Mouse (Mus musculus): ENCODE measurements around the gene Plgrkt. TPM values are rescaled to one million over a fixed set of nuclear protein-coding genes. Genes with fewer than 3 reads are reported as not detected.

Plgrkt gene
- polyA plus RNA-seq, 1 experiment from 2014 or later, result 51.5 TPM

GRCm38 (mm10) chr19:29368041-29368440, 851 bp upstream of the Plgrkt start:
- Histone ChIP-seq H3K27ac (no peak overlapping the region), H3K9me3 (no peaks in the 10 kb centered on the region), H3K27me3 (peaks cover 11% of the 10 kb centered on the region; the same call in 1 of the 2 replicates), H3K9ac (replicated peaks) (no peak overlapping the region), H3K4me3 (replicated peaks) (no peak overlapping the region), H3K4me2 (no peak overlapping the region), H3K4me1 (replicated peaks) (peaks cover 8% of the 10 kb centered on the region; the same call in 1 of the 2 replicates), H3K36me3 (no peaks in the 10 kb centered on the region)
- 88% methylated on average over 2 of the region's 2 CpGs for WGBS
- ATAC-seq (ENCODE audit: insufficient number of reproducible peaks, insufficient read depth, low FRiP score, low TSS enrichment, low read depth), result no peak

GRCm38 (mm10) chr19:29366226-29366968, 793 bp downstream of the Plgrkt start:
- no peak overlapping the region for H3K27ac ChIP-seq
- H3K36me3 ChIP-seq, result no peaks in the 10 kb centered on the region
- peaks cover 11% of the 10 kb centered on the region; the same call in 1 of the 2 replicates for H3K27me3 ChIP-seq
- H3K4me2 ChIP-seq, result peak overlapping the region; percentile 87
- peak overlapping the region; percentile 52 for H3K4me3 ChIP-seq (replicated peaks)
- H3K9ac ChIP-seq (replicated peaks), result no peak overlapping the region; the same call in 1 of the 2 replicates
- WGBS, result 60% methylated on average over 20 of the region's 20 CpGs
- ATAC-seq (ENCODE audit: insufficient number of reproducible peaks, insufficient read depth, low FRiP score, low TSS enrichment, low read depth), result no peak
- H3K4me1 ChIP-seq (replicated peaks), result peaks cover 9% of the 10 kb centered on the region; the same call in 1 of the 2 replicates
- H3K9me3 ChIP-seq, result no peaks in the 10 kb centered on the region

- H3K4me3 ChIP-seq (replicated peaks), result no peak overlapping the region
- no peak for ATAC-seq (ENCODE audit: insufficient number of reproducible peaks, insufficient read depth, low FRiP score, low TSS enrichment, low read depth)
- H3K9me3 ChIP-seq, result no peaks in the 10 kb centered on the region
- no peak overlapping the region for H3K4me2 ChIP-seq
- peaks cover 15% of the 10 kb centered on the region; the same call in 1 of the 2 replicates for H3K4me1 ChIP-seq (replicated peaks)
- 25% methylated on average over 3 of the region's 3 CpGs for WGBS
- H3K36me3 ChIP-seq, result no peaks in the 10 kb centered on the region
- no peak overlapping the region for H3K9ac ChIP-seq (replicated peaks)
- H3K27me3 ChIP-seq, result peaks cover 11% of the 10 kb centered on the region; the same call in 1 of the 2 replicates
- H3K27ac ChIP-seq, result no peak overlapping the region
Observed at GRCm38 (mm10) chr19:29365105-29365504, 2.1 kb downstream of the Plgrkt start.

- no peak overlapping the region for H3K4me2 ChIP-seq
- no peaks in the 10 kb centered on the region for H3K36me3 ChIP-seq
- H3K4me1 ChIP-seq (replicated peaks), result peaks cover 15% of the 10 kb centered on the region; the same call in 1 of the 2 replicates
- WGBS, result 76% methylated on average over 5 of the region's 5 CpGs
- no peak for ATAC-seq (ENCODE audit: insufficient number of reproducible peaks, insufficient read depth, low FRiP score, low TSS enrichment, low read depth)
- no peak overlapping the region for H3K27ac ChIP-seq
- H3K4me3 ChIP-seq (replicated peaks), result no peak overlapping the region
- H3K9ac ChIP-seq (replicated peaks), result no peak overlapping the region
- no peaks in the 10 kb centered on the region for H3K9me3 ChIP-seq
- peaks cover 11% of the 10 kb centered on the region; the same call in 1 of the 2 replicates for H3K27me3 ChIP-seq
Observed at GRCm38 (mm10) chr19:29364076-29364475, 3.1 kb downstream of the Plgrkt start.

- Histone ChIP-seq H3K36me3 (no peaks in the 10 kb centered on the region), H3K27ac (no peak overlapping the region), H3K4me1 (replicated peaks) (peaks cover 15% of the 10 kb centered on the region; the same call in 1 of the 2 replicates), H3K9me3 (no peaks in the 10 kb centered on the region), H3K27me3 (peaks cover 11% of the 10 kb centered on the region; the same call in 1 of the 2 replicates), H3K4me2 (no peak overlapping the region), H3K4me3 (replicated peaks) (no peak overlapping the region), H3K9ac (replicated peaks) (no peak overlapping the region)
- no peak for ATAC-seq (ENCODE audit: insufficient number of reproducible peaks, insufficient read depth, low FRiP score, low TSS enrichment, low read depth)
- 88% methylated on average over 7 of the region's 7 CpGs for WGBS
Observed at GRCm38 (mm10) chr19:29363557-29363956, 3.6 kb downstream of the Plgrkt start.

- H3K4me1 ChIP-seq (replicated peaks), result peaks cover 12% of the 10 kb centered on the region; the same call in 1 of the 2 replicates
- H3K4me2 ChIP-seq, result peak overlapping the region; percentile 68
- WGBS, result 41% methylated on average over 13 of the region's 13 CpGs
- H3K4me3 ChIP-seq (replicated peaks), result peak overlapping the region; percentile 54
- H3K36me3 ChIP-seq, result no peaks in the 10 kb centered on the region
- 0 out of 2 replicates have a peak overlapping the region, but pooled peaks have one; percentile 9 for H3K9ac ChIP-seq (replicated peaks)
- H3K27ac ChIP-seq, result no peak overlapping the region
- H3K9me3 ChIP-seq, result no peaks in the 10 kb centered on the region
- no peak for ATAC-seq (ENCODE audit: insufficient number of reproducible peaks, insufficient read depth, low FRiP score, low TSS enrichment, low read depth)
- H3K27me3 ChIP-seq, result peaks cover 8% of the 10 kb centered on the region; the same call in 1 of the 2 replicates
Observed at GRCm38 (mm10) chr19:29362173-29362930, 4.8 kb downstream of the Plgrkt start.

GRCm38 (mm10) chr19:29361468-29362130, 5.6 kb downstream of the Plgrkt start:
- no peak overlapping the region for H3K27ac ChIP-seq
- H3K4me1 ChIP-seq (replicated peaks), result peaks cover 7% of the 10 kb centered on the region; the same call in 1 of the 2 replicates
- ATAC-seq (ENCODE audit: insufficient number of reproducible peaks, insufficient read depth, low FRiP score, low TSS enrichment, low read depth), result peak; percentile 96
- H3K27me3 ChIP-seq, result peaks cover 7% of the 10 kb centered on the region; the same call in 1 of the 2 replicates
- peak overlapping the region; percentile 53 for H3K9ac ChIP-seq (replicated peaks)
- peak overlapping the region; percentile 54 for H3K4me3 ChIP-seq (replicated peaks)
- 3% methylated on average over 33 of the region's 33 CpGs for WGBS
- peak overlapping the region; percentile 68 for H3K4me2 ChIP-seq
- H3K9me3 ChIP-seq, result no peaks in the 10 kb centered on the region
- no peaks in the 10 kb centered on the region for H3K36me3 ChIP-seq

- no peak overlapping the region for H3K27ac ChIP-seq
- H3K27me3 ChIP-seq, result peaks cover 6% of the 10 kb centered on the region; the same call in 1 of the 2 replicates
- H3K9ac ChIP-seq (replicated peaks), result no peak overlapping the region
- no peaks in the 10 kb centered on the region for H3K9me3 ChIP-seq
- peaks cover 7% of the 10 kb centered on the region; the same call in 1 of the 2 replicates for H3K4me1 ChIP-seq (replicated peaks)
- 78% methylated on average over 5 of the region's 5 CpGs for WGBS
- no peak overlapping the region for H3K4me2 ChIP-seq
- H3K4me3 ChIP-seq (replicated peaks), result no peak overlapping the region
- no peaks in the 10 kb centered on the region for H3K36me3 ChIP-seq
- no peak for ATAC-seq (ENCODE audit: insufficient number of reproducible peaks, insufficient read depth, low FRiP score, low TSS enrichment, low read depth)
Observed at GRCm38 (mm10) chr19:29360251-29360650, 6.9 kb downstream of the Plgrkt start.

GRCm38 (mm10) chr19:29356281-29356680, 10.9 kb downstream of the Plgrkt start:
- WGBS, result 81% methylated on average over 11 of the region's 11 CpGs
- H3K27ac ChIP-seq, result no peak overlapping the region
- H3K4me1 ChIP-seq (replicated peaks), result peaks cover 5% of the 10 kb centered on the region; the same call in 1 of the 2 replicates
- no peak overlapping the region for H3K4me2 ChIP-seq
- ATAC-seq (ENCODE audit: insufficient number of reproducible peaks, insufficient read depth, low FRiP score, low TSS enrichment, low read depth), result no peak
- H3K9ac ChIP-seq (replicated peaks), result no peak overlapping the region
- H3K4me3 ChIP-seq (replicated peaks), result no peak overlapping the region
- H3K27me3 ChIP-seq, result no peaks in the 10 kb centered on the region
- no peaks in the 10 kb centered on the region for H3K36me3 ChIP-seq
- H3K9me3 ChIP-seq, result no peaks in the 10 kb centered on the region

- ATAC-seq (ENCODE audit: insufficient number of reproducible peaks, insufficient read depth, low FRiP score, low TSS enrichment, low read depth), result peak; percentile 31; the same call in 1 of the 2 replicates
- Histone ChIP-seq H3K4me1 (replicated peaks) (no peaks in the 10 kb centered on the region), H3K36me3 (no peaks in the 10 kb centered on the region; the same call in 1 of the 2 replicates), H3K27ac (no peak overlapping the region), H3K9me3 (no peaks in the 10 kb centered on the region), H3K27me3 (no peaks in the 10 kb centered on the region), H3K4me3 (replicated peaks) (peak overlapping the region; percentile 36), H3K9ac (replicated peaks) (0 out of 2 replicates have a peak overlapping the region, but pooled peaks have one; percentile 18), H3K4me2 (peak overlapping the region; percentile 63)
- 4% methylated on average over 20 of the region's 20 CpGs for WGBS
Observed at GRCm38 (mm10) chr19:29354895-29355877, 12.0 kb downstream of the Plgrkt start.

All from limb, embryonic 12.5 days (tissue).